Mouse (Mus musculus) intestine, embryonic 16.5 days (tissue): Measurements from ENCODE around the gene Sel1l. TPM values are rescaled to one million over a fixed set of nuclear protein-coding genes. Genes with fewer than 3 reads are reported as not detected.
"Not testable (repeated sequence)": the region's sequence is repeated elsewhere in the genome, so short reads cannot be mapped to it uniquely, and the experiment has no call there.

Source experiments
- ATAC-seq: fragments of 200-750 bp; cut with Nextera tagmentation; 2 replicates; pipeline ENCODE4 v1.8.0; 2017; ENCODE audit warnings: moderate TSS enrichment, moderate library complexity
- H3K27ac ChIP-seq: fragments of 300-500 bp; sonication (generic); 2 replicates; pipeline ENCODE4 v1.5.1; 2014; ENCODE audit warnings: mild to moderate bottlenecking, low read length
- H3K27me3 ChIP-seq: fragments of 300-500 bp; sonication (generic); replicated peaks from 2 replicates; pipeline ENCODE4 v1.6.1; 2014; ENCODE audit warnings: low read length, control low read depth, mixed read lengths; ENCODE audit not compliant: control insufficient read depth, insufficient read depth
- H3K36me3 ChIP-seq: fragments of 300-500 bp; sonication (generic); 2 replicates; pipeline ENCODE4 v1.6.1; 2014; ENCODE audit warnings: low read length, control low read depth; ENCODE audit not compliant: control insufficient read depth, insufficient read depth
- H3K4me1 ChIP-seq: fragments of 300-500 bp; sonication (generic); 2 replicates; pipeline ENCODE4 v1.6.1; 2014; ENCODE audit warnings: low read length, control low read depth, mixed read lengths; ENCODE audit not compliant: control insufficient read depth, insufficient read depth
- H3K4me2 ChIP-seq: fragments of 300-500 bp; sonication (generic); 2 replicates; pipeline ENCODE4 v1.6.1; 2014; ENCODE audit warnings: low read depth, low read length, control low read depth
- H3K4me3 ChIP-seq: fragments of 300-500 bp; sonication (generic); 2 replicates; pipeline ENCODE4 v1.5.1; 2014; ENCODE audit warnings: mild to moderate bottlenecking, low read length
- H3K9ac ChIP-seq: fragments of 300-500 bp; sonication (generic); 2 replicates; pipeline ENCODE4 v1.6.1; 2014; ENCODE audit warnings: low read depth, low read length
- H3K9me3 ChIP-seq: fragments of 300-500 bp; sonication (generic); 2 replicates; pipeline ENCODE4 v1.6.1; 2016; ENCODE audit warnings: low read length, control low read depth; ENCODE audit not compliant: control insufficient read depth
- WGBS: fragments of 180-500 bp; shearing (Covaris S2); extraction: QIAGEN DNeasy Blood & Tissue Kit; methylation state at CpG from one replicate; pipeline ENCODE4 v1.1.7; 2014; 5-methylcytosine and 5-hydroxymethylcytosine counted together
- polyA plus RNA-seq: library from polyadenylated mRNA; unstranded; fragments of >200 nt; fragmentation: Nextera tagmentation; extraction: Ambion mirVana; gene quantifications from 2 replicates; pipeline ENCODE4 v1.2.1, GENCODE M21; 2015

Sel1l gene
- polyA plus RNA-seq, 1 experiment from 2014 or later: 85.4 TPM

DNA sequence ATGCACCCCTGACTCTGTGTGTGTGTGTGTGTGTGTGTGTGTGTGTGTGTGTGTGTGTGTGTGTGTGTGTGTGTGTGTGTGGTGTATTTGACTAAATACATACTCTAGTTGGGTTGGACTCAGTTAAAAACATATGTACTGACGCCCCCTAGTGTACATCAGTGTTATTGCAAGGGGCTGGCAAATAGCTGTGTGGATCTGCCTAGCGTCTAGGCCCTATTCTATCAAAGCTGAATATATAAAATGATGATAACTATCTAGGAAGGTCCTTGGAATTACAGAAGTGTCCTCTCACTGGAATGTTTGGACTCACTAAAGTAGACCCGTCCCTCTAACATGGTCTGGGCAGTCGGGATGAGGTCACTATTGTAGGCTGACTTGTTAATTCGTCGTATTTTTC lies 59.2 kb downstream of the Sel1l start:
- Histone ChIP-seq H3K36me3 (no peaks in the 10 kb centered on the region), H3K4me3 (no peak overlapping the region), H3K9me3 (no peaks in the 10 kb centered on the region), H3K27me3 (no peaks in the 10 kb centered on the region), H3K9ac (no peak overlapping the region), H3K27ac (no peak overlapping the region), H3K4me2 (no peak overlapping the region), H3K4me1 (peaks cover 7% of the 10 kb centered on the region; the same call in 1 of the 2 replicates)
- ATAC-seq: no peak
- 61% methylated on average over 6 of the region's 6 CpGs for WGBS

GRCm38 (mm10) chr12:91788446-91788845 lies 60.5 kb downstream of the Sel1l start:
- not testable (repeated sequence) for H3K9ac ChIP-seq, H3K27me3 ChIP-seq, H3K4me2 ChIP-seq, H3K9me3 ChIP-seq, H3K4me3 ChIP-seq, H3K27ac ChIP-seq, H3K4me1 ChIP-seq, H3K36me3 ChIP-seq, ATAC-seq
- 66% methylated on average over 3 of the region's 3 CpGs for WGBS

GRCm38 (mm10) chr12:91787959-91788437 lies 61.0 kb downstream of the Sel1l start, which contains the start of gene Ston2:
TSS of gene Ston2 (minus strand) at chr12:91788387.
- H3K36me3 ChIP-seq: no peaks in the 10 kb centered on the region
- no peak within 1 kb of the TSS for H3K27ac ChIP-seq
- 64% methylated on average over 9 of the region's 9 CpGs for WGBS
- peaks cover 7% of the 10 kb centered on the region; the same call in 1 of the 2 replicates for H3K4me1 ChIP-seq
- no peaks in the 10 kb centered on the region for H3K9me3 ChIP-seq
- H3K4me2 ChIP-seq: no peak within 1 kb of the TSS
- ATAC-seq: no peak
- no peak within 1 kb of the TSS for H3K4me3 ChIP-seq
- H3K27me3 ChIP-seq: no peaks in the 10 kb centered on the region
- no peak within 1 kb of the TSS for H3K9ac ChIP-seq

DNA sequence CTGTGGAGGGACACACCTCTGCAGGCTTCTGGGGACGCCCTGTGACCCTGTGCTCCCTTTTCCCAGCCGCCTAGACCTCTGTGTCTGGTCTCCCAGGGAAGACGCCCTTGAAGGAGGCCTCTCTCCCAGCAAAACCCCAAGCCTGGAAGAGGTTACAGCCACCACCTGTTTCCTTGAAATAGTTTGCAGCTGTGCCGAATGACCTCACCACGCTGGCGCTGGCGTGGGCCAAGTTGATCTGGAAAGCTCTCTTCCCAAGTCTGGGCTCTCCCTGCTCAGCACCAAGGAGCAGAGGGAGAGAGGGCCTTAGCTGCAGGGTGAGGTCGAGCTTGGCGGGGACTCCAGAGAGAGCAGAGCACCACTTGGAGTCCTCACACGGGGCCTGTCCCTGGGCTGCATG lies 62.6 kb downstream of the Sel1l start:
- Histone ChIP-seq H3K27ac (peak overlapping the region; percentile 34), H3K4me1 (peaks cover 7% of the 10 kb centered on the region; the same call in 1 of the 2 replicates)
- ATAC-seq: peak; percentile 80

GRCm38 (mm10) chr12:91781432-91781831 lies 67.5 kb downstream of the Sel1l start:
- H3K27ac ChIP-seq: no peak overlapping the region
- no peak overlapping the region for H3K9ac ChIP-seq
- H3K27me3 ChIP-seq: no peaks in the 10 kb centered on the region
- no peak overlapping the region for H3K4me3 ChIP-seq
- no peaks in the 10 kb centered on the region for H3K36me3 ChIP-seq
- peaks cover 9% of the 10 kb centered on the region for H3K4me1 ChIP-seq
- no peak for ATAC-seq
- no peak overlapping the region for H3K4me2 ChIP-seq
- no peaks in the 10 kb centered on the region for H3K9me3 ChIP-seq
- 86% methylated on average over 5 of the region's 5 CpGs for WGBS

More for the DNA sequence above, 62.6 kb downstream of the Sel1l start:
- WGBS: 37% methylated on average over 10 of the region's 10 CpGs
- H3K36me3 ChIP-seq: no peaks in the 10 kb centered on the region
- no peaks in the 10 kb centered on the region for H3K9me3 ChIP-seq
- no peaks in the 10 kb centered on the region for H3K27me3 ChIP-seq
- no peak overlapping the region for H3K4me2 ChIP-seq
- no peak overlapping the region for H3K4me3 ChIP-seq
- H3K9ac ChIP-seq: no peak overlapping the region

- no peak for ATAC-seq
- Histone ChIP-seq H3K27ac (no peak overlapping the region), H3K9ac (no peak overlapping the region), H3K9me3 (no peaks in the 10 kb centered on the region), H3K4me2 (no peak overlapping the region), H3K27me3 (no peaks in the 10 kb centered on the region), H3K36me3 (no peaks in the 10 kb centered on the region), H3K4me3 (no peak overlapping the region), H3K4me1 (peaks cover 3% of the 10 kb centered on the region; the same call in 1 of the 2 replicates)
- WGBS: 80% methylated on average over 3 of the region's 3 CpGs
Measured at GRCm38 (mm10) chr12:91780531-91780930, 68.4 kb downstream of the Sel1l start.

GRCm38 (mm10) chr12:91779004-91779365 lies 70.0 kb downstream of the Sel1l start:
- peak; percentile 95 for ATAC-seq
- Histone ChIP-seq H3K4me3 (peak overlapping the region; percentile 74), H3K4me2 (peak overlapping the region; percentile 89), H3K27me3 (no peaks in the 10 kb centered on the region), H3K36me3 (no peaks in the 10 kb centered on the region), H3K9me3 (no peaks in the 10 kb centered on the region), H3K9ac (peak overlapping the region; percentile 73), H3K4me1 (peaks cover 3% of the 10 kb centered on the region; the same call in 1 of the 2 replicates), H3K27ac (no peak overlapping the region)
- WGBS: under 1% methylated on average over 35 of the region's 35 CpGs

DNA sequence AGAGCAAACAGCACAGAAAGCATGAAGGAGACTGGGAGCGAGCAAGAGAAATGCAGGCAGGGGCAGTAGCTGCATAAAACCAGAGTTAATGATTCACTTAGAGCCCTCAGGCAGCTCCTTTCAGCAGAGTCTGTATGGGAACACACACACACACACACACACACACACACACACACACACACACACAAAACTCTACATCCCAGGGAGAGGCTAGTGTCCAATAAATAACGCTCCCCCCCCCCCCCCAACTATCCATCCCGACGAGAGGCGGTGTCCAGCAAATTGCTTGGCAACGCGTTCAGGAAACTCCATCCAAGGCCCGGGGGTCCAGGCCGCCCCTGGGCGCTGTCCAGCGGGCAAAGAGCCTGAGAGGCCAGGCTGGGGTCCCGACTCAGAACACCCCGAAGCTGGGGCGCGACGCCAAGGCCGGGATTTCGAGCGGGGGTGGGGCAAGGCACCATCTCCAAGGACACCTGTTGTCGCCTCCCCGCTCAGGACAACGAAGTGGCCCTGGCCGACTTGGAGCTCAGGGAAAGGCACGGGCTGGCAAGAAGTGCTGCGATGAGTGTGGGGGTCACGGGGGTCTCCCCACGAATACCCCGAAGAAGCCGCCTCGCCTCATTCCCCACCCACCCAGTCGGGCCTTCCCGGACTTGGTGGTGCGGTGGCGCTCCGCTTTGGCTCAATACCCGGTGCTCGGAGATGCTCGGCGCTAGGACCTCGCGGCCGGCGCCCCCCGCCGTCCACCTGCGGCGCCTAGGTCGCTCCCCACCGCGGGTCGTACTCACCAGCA lies 70.5 kb downstream of the Sel1l start:
- Histone ChIP-seq H3K36me3 (no peaks in the 10 kb centered on the region), H3K9ac (peak overlapping the region; percentile 73), H3K27ac (no peak overlapping the region), H3K9me3 (no peaks in the 10 kb centered on the region), H3K27me3 (no peaks in the 10 kb centered on the region), H3K4me2 (peak overlapping the region; percentile 89), H3K4me1 (peaks cover 3% of the 10 kb centered on the region; the same call in 1 of the 2 replicates), H3K4me3 (peak overlapping the region; percentile 74)
- under 1% methylated on average over 51 of the region's 51 CpGs for WGBS
- peak; percentile 87 for ATAC-seq

GRCm38 (mm10) chr12:91776342-91776741 lies 72.6 kb downstream of the Sel1l start:
- no peak overlapping the region for H3K4me3 ChIP-seq
- 82% methylated on average over 5 of the region's 5 CpGs for WGBS
- no peak overlapping the region for H3K27ac ChIP-seq
- no peak overlapping the region for H3K9ac ChIP-seq
- peaks cover 3% of the 10 kb centered on the region; the same call in 1 of the 2 replicates for H3K4me1 ChIP-seq
- no peaks in the 10 kb centered on the region for H3K9me3 ChIP-seq
- no peak overlapping the region for H3K4me2 ChIP-seq
- no peaks in the 10 kb centered on the region for H3K27me3 ChIP-seq
- no peak for ATAC-seq
- H3K36me3 ChIP-seq: no peaks in the 10 kb centered on the region
